Mouse (Mus musculus): ENCODE data around the gene Cops4.

Cops4 gene

GRCm38 (mm10) chr5:100546294-100547080 lies 28.4 kb downstream of the Cops4 start:
- peak; percentile 19 to 38 for DNase-seq (ENCODE audit: low spot score in 2 of 2)

GRCm38 (mm10) chr5:100548236-100548635 lies 30.1 kb downstream of the Cops4 start:
- DNase-seq (ENCODE audit: low spot score in 2 of 2), result no peak

GRCm38 (mm10) chr5:100549311-100549710 lies 31.2 kb downstream of the Cops4 start:
- DNase-seq (ENCODE audit: low spot score in 2 of 2), result no peak

- DNase-seq (ENCODE audit: low spot score in 2 of 2), result no peak
These were observed 32.0 kb downstream of the Cops4 start for GRCm38 (mm10) chr5:100550151-100550550.

- no peak for DNase-seq (ENCODE audit: low spot score in 2 of 2)
These were observed 33.8 kb downstream of the Cops4 start for GRCm38 (mm10) chr5:100551952-100552351.

GRCm38 (mm10) chr5:100553426-100553825 lies 35.3 kb downstream of the Cops4 start:
- DNase-seq (ENCODE audit: low spot score in 2 of 2), result no peak

- no peak for DNase-seq (ENCODE audit: low spot score in 2 of 2)
These were observed 38.9 kb downstream of the Cops4 start for GRCm38 (mm10) chr5:100557019-100557418.

GRCm38 (mm10) chr5:100557537-100557936 lies 39.4 kb downstream of the Cops4 start:
- no peak for DNase-seq (ENCODE audit: low spot score in 2 of 2)

- no peak for DNase-seq (ENCODE audit: low spot score in 2 of 2)
These were observed 40.7 kb downstream of the Cops4 start for GRCm38 (mm10) chr5:100558783-100559182.

GRCm38 (mm10) chr5:100559357-100559756 lies 41.2 kb downstream of the Cops4 start:
- no peak for DNase-seq (ENCODE audit: low spot score in 2 of 2)

- no peak for DNase-seq (ENCODE audit: low spot score in 2 of 2)
These were observed 44.6 kb downstream of the Cops4 start for GRCm38 (mm10) chr5:100562702-100563101.

- DNase-seq (ENCODE audit: low spot score in 2 of 2), result no peak
These were observed 48.7 kb downstream of the Cops4 start for GRCm38 (mm10) chr5:100566798-100567197.

GRCm38 (mm10) chr5:100567258-100568032 lies 49.3 kb downstream of the Cops4 start:
- DNase-seq (ENCODE audit: low spot score in 2 of 2), result no peak

GRCm38 (mm10) chr5:100568177-100568576 lies 50.1 kb downstream of the Cops4 start:
- no peak for DNase-seq (ENCODE audit: low spot score in 2 of 2)

GRCm38 (mm10) chr5:100568802-100569201 lies 50.7 kb downstream of the Cops4 start:
- DNase-seq (ENCODE audit: low spot score in 2 of 2), result no peak

GRCm38 (mm10) chr5:100569250-100569934 lies 51.3 kb downstream of the Cops4 start:
- peak in 1 of 2 experiments; percentile 43 for DNase-seq (ENCODE audit: low spot score in 2 of 2)

- DNase-seq (ENCODE audit: low spot score in 2 of 2), result peak in 1 of 2 experiments; percentile 30
These were observed 52.0 kb downstream of the Cops4 start for GRCm38 (mm10) chr5:100569997-100570595.

- DNase-seq (ENCODE audit: low spot score in 2 of 2), result no peak
These were observed 52.6 kb downstream of the Cops4 start for GRCm38 (mm10) chr5:100570716-100571115.

- no peak for DNase-seq (ENCODE audit: low spot score in 2 of 2)
These were observed 54.0 kb downstream of the Cops4 start, which contains the start of gene Plac8 for GRCm38 (mm10) chr5:100572069-100572468. Plac8 (minus strand) TSS chr5:100572245.

- peak; percentile 62 to 73 for DNase-seq (ENCODE audit: low spot score in 2 of 2)
These were observed 55.1 kb downstream of the Cops4 start for GRCm38 (mm10) chr5:100573256-100573655.

- DNase-seq (ENCODE audit: low spot score in 2 of 2), result no peak
These were observed 56.7 kb downstream of the Cops4 start for GRCm38 (mm10) chr5:100574771-100575170.

Data from natural killer cell, adult 2 months (primary cell).